Mouse (Mus musculus) C2C12 (cell line): ENCODE measurements around the gene Slc44a5. TPM values are rescaled to one million over a fixed set of nuclear protein-coding genes. Genes with fewer than 3 reads are reported as not detected.
"Not testable (repeated sequence)": the region's sequence is repeated elsewhere in the genome, so short reads cannot be mapped to it uniquely, and the experiment has no call there.

Experiments
- H3K27me3 ChIP-seq: one replicate; pipeline ENCODE4 v1.6.1; 2011; ENCODE audit not compliant: control insufficient read depth, insufficient read depth, insufficient read length
- H3K36me3 ChIP-seq: one replicate; pipeline ENCODE4 v1.6.1; 2011; ENCODE audit not compliant: control insufficient read depth, insufficient read depth
- H3K4me3 ChIP-seq: one replicate; pipeline ENCODE4 v1.5.1; 2011; ENCODE audit warnings: mild to moderate bottlenecking, control low read depth; ENCODE audit not compliant: poor library complexity, insufficient read depth, severe bottlenecking
- H3K79me2 ChIP-seq: one replicate; pipeline ENCODE4 v1.6.1; 2011; ENCODE audit not compliant: control insufficient read depth, insufficient read depth
- H3K79me3 ChIP-seq: one replicate; pipeline ENCODE4 v1.6.1; 2011; ENCODE audit warnings: low read depth, control low read depth
- H3ac ChIP-seq: one replicate; pipeline ENCODE3; 2011; ENCODE audit warnings: low read depth; ENCODE audit not compliant: control insufficient read depth, insufficient read length
- CEBPB ChIP-seq: IDR thresholded peaks from one replicate; pipeline ENCODE4 v1.6.1; 2011; ENCODE audit warnings: low read depth, mild to moderate bottlenecking, control low read depth, moderate library complexity
- CTCF ChIP-seq: IDR thresholded peaks from one replicate; pipeline ENCODE4 v1.5.1; 2011; ENCODE audit not compliant: control insufficient read depth, insufficient read depth, insufficient read length
- FOSL1 ChIP-seq: IDR thresholded peaks from one replicate; pipeline ENCODE4 v1.8.0; 2011; ENCODE audit warnings: mild to moderate bottlenecking, low read length; ENCODE audit not compliant: poor library complexity, insufficient read depth, severe bottlenecking
- MAX ChIP-seq: IDR thresholded peaks from one replicate; pipeline ENCODE4 v1.6.1; 2011; ENCODE audit warnings: mild to moderate bottlenecking, control low read depth
- MYOD1 ChIP-seq: IDR thresholded peaks from one replicate; pipeline ENCODE4 v1.6.1; 2011; ENCODE audit warnings: low read depth; ENCODE audit not compliant: control insufficient read depth, insufficient read length
- MYOG ChIP-seq: IDR thresholded peaks from one replicate; pipeline ENCODE4 v1.6.1; 2011; ENCODE audit not compliant: control insufficient read depth, insufficient read length; ENCODE audit errors: extremely low read depth
- USF1 ChIP-seq: IDR thresholded peaks from one replicate; pipeline ENCODE4 v1.6.1; 2011; ENCODE audit warnings: low read depth, mild to moderate bottlenecking, control low read depth, moderate library complexity
- polyA plus RNA-seq: library from polyadenylated mRNA; unstranded; fragments of >200 nt; fragmentation: generic; extraction: Trizol; gene quantifications from one replicate; pipeline ENCODE4 v1.2.1, GENCODE M21; 2012; ENCODE audit warnings: missing spikeins

Slc44a5 gene
- polyA plus RNA-seq, 1 experiment = 0.06 TPM

GRCm38 (mm10) chr3:154222688-154223087, 249.5 kb downstream of the Slc44a5 start:
- H3ac ChIP-seq = no peak overlapping the region

GRCm38 (mm10) chr3:154226100-154226752, 253.0 kb downstream of the Slc44a5 start:
- H3K27me3 ChIP-seq = no peaks in the 10 kb centered on the region
- H3K79me3 ChIP-seq = no peaks in the 10 kb centered on the region
- no peak for TF ChIP-seq MYOD1
- TF ChIP-seq FOSL1 = no peak
- TF ChIP-seq MAX = no peak
- TF ChIP-seq MYOG = no peak
- TF ChIP-seq CTCF = peak; percentile 43
- TF ChIP-seq USF1 = no peak
- TF ChIP-seq CEBPB = no peak
- H3K36me3 ChIP-seq = no peaks in the 10 kb centered on the region
- H3K4me3 ChIP-seq = no peak overlapping the region
- no peak overlapping the region for H3ac ChIP-seq
- no peaks in the 10 kb centered on the region for H3K79me2 ChIP-seq

More at GRCm38 (mm10) chr3:154222688-154223087, 249.5 kb downstream of the Slc44a5 start:
- H3K4me3 ChIP-seq = no peak overlapping the region
- no peaks in the 10 kb centered on the region for H3K79me2 ChIP-seq
- no peaks in the 10 kb centered on the region for H3K36me3 ChIP-seq
- no peaks in the 10 kb centered on the region for H3K27me3 ChIP-seq
- no peak for TF ChIP-seq MYOD1
- TF ChIP-seq MYOG = no peak
- no peak for TF ChIP-seq CTCF
- no peak for TF ChIP-seq FOSL1
- no peak for TF ChIP-seq USF1
- no peaks in the 10 kb centered on the region for H3K79me3 ChIP-seq

GRCm38 (mm10) chr3:154244932-154245331, 271.7 kb downstream of the Slc44a5 start:
- H3K36me3 ChIP-seq = no peaks in the 10 kb centered on the region
- no peak overlapping the region for H3ac ChIP-seq
- TF ChIP-seq USF1 (no peak), MAX (no peak), MYOG (no peak), CTCF (no peak), MYOD1 (no peak), FOSL1 (no peak), CEBPB (no peak)
- no peaks in the 10 kb centered on the region for H3K27me3 ChIP-seq
- no peak overlapping the region for H3K4me3 ChIP-seq
- H3K79me2 ChIP-seq = no peaks in the 10 kb centered on the region
- no peaks in the 10 kb centered on the region for H3K79me3 ChIP-seq

GRCm38 (mm10) chr3:154251486-154251885, 278.2 kb downstream of the Slc44a5 start:
- no peaks in the 10 kb centered on the region for H3K79me2 ChIP-seq
- H3K27me3 ChIP-seq = no peaks in the 10 kb centered on the region
- no peak overlapping the region for H3ac ChIP-seq
- no peaks in the 10 kb centered on the region for H3K79me3 ChIP-seq
- no peak overlapping the region for H3K4me3 ChIP-seq
- TF ChIP-seq MYOD1 = no peak
- TF ChIP-seq USF1 = peak; percentile 8
- no peak for TF ChIP-seq MYOG
- no peaks in the 10 kb centered on the region for H3K36me3 ChIP-seq

GRCm38 (mm10) chr3:154252219-154252618, 279.0 kb downstream of the Slc44a5 start:
- Histone ChIP-seq H3K27me3 (no peaks in the 10 kb centered on the region), H3K79me3 (no peaks in the 10 kb centered on the region), H3ac (no peak overlapping the region), H3K79me2 (no peaks in the 10 kb centered on the region), H3K36me3 (no peaks in the 10 kb centered on the region), H3K4me3 (no peak overlapping the region)
- TF ChIP-seq CEBPB = no peak
- TF ChIP-seq MYOD1 = peak; percentile 90
- no peak for TF ChIP-seq MYOG
- no peak for TF ChIP-seq FOSL1
- TF ChIP-seq CTCF = no peak
- TF ChIP-seq MAX = peak; percentile 25
- no peak for TF ChIP-seq USF1

- H3K27me3 ChIP-seq, H3K79me3 ChIP-seq, H3K36me3 ChIP-seq, H3K4me3 ChIP-seq, H3ac ChIP-seq, H3K79me2 ChIP-seq: not testable (repeated sequence)
Observed at GRCm38 (mm10) chr3:154254187-154254586, 281.0 kb downstream of the Slc44a5 start.
